Mouse (Mus musculus) lung, postnatal 36 days (tissue): ENCODE results near the gene Rora.

Source experiments
- DNase-seq: peaks from one replicate; pipeline ENCODE4 v3.0.0; 2022; ENCODE audit warnings: mixed read lengths

Gene Rora

GRCm38 (mm10) chr9:68653211-68654038, at the start of gene Rora:
Gene Rora, plus strand, starts transcription at chr9:68653786.
- peak; percentile 34 for DNase-seq

DNA sequence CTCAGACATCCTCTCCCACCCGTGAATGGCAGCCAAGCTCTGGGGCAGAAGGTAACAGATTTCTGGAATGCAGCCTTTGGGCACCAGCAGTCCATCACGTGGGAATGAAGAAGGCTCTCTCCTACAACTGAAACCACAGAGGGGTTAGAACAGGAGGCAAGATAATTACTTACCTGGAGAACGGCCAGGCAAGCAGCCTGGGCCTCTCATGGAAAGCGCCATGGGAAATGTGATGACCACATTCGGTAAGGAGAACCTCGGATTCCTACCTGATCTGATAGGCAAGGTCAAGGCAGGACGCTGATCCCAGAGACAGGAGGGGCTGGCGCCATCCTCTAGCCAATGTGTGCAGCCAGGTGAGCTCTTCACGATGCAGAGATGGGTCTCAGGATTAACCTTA, 39.6 kb upstream of the Rora start:
- no peak for DNase-seq

GRCm38 (mm10) chr9:68617116-68617515, 36.5 kb upstream of the Rora start:
- DNase-seq: no peak

- no peak for DNase-seq
Measured at GRCm38 (mm10) chr9:68620036-68620435, 33.5 kb upstream of the Rora start.

GRCm38 (mm10) chr9:68620441-68620840, 33.1 kb upstream of the Rora start:
- DNase-seq: no peak

- no peak for DNase-seq
Measured at GRCm38 (mm10) chr9:68624981-68625380, 28.6 kb upstream of the Rora start.

GRCm38 (mm10) chr9:68637301-68637700, 16.3 kb upstream of the Rora start:
- DNase-seq: no peak

GRCm38 (mm10) chr9:68641123-68641522, 12.5 kb upstream of the Rora start:
- DNase-seq: no peak

- no peak for DNase-seq
Measured at GRCm38 (mm10) chr9:68648061-68648460, 5.5 kb upstream of the Rora start.

DNA sequence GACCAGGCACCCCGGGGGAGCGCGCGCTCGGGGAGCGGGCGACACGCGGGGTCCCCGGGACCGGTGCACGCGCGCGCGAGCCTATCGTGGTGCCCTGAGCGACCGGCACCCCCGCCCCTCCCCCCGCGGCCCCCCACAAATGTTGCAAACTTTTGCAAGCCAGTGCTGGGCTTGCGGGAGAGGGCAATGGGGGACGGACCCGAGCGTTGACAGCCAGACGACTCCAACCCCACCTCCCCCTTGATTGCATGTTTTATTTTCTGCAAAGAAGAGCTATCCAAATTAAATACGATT, 400 bp downstream of the Rora start:
- no peak for DNase-seq

DNA sequence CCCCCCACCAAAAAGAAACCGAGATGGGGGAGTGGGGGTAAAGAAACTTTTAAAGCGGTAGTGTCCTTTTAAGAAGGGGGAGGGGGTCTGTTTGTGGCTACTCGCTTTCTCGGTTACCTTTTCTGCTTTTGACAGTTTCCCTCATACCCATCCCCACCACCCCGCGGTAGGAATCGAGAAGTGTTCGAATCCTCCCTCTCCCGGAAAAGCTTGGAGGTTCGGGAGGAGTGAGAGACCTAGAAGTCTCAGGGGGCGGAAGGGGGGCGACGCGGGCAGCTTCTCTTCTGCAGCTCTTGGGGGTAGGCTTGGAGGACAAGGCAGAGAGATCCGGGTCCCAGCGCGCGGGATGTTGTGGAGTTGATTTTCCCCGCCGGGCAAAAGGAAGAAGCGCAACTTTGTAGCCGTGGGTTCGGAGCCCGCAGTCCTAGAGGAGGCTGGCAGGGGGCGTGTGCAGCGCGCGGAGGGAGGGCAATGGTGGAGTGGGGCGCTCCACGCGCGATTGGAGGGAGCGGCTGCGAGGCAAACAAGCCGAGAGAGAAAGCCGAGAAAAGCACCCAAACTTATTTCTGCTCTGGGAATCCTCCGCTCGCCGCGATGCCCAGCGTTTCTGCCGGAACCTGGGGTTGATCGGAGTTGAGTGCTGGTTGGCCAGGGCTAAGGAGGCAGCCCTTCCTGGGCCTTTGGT, 889 bp downstream of the Rora start:
- DNase-seq: peak; percentile 10

- DNase-seq: peak; percentile 39
Measured at GRCm38 (mm10) chr9:68655018-68656005, 1.7 kb downstream of the Rora start.

DNA sequence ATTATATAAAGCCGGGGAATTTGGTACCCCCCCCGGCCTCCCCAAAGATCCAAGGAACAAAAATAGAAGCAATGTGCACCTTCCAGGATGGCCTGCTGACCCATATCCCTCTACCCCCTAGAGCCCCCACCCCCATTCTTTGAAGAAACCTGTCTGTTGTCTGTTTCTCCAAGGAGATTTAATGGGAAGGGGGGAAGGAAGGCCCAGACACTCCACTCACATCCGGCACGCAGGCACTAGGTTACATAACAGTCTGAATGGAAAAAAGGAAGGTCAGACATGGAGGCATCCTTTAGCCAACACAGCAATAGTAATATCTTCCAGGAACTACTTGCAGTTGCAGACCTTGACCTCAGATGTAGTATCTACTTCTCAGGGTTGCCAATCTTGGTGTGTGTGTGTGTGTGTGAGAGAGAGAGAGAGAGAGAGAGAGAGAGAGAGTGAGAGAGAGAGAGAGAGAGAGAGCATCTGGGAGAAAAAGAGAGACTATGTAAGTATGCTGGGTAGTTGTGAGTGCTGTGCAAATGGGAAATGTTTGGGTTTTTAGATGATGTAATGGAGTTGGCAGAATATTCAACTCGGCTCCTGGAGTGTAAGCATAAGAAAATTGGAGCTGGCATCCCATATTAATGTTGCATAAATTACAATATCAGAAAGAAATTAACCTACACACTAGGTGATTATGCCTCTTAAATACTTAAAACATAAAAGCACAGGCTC, 2.6 kb downstream of the Rora start:
- peak; percentile 19 for DNase-seq

DNA sequence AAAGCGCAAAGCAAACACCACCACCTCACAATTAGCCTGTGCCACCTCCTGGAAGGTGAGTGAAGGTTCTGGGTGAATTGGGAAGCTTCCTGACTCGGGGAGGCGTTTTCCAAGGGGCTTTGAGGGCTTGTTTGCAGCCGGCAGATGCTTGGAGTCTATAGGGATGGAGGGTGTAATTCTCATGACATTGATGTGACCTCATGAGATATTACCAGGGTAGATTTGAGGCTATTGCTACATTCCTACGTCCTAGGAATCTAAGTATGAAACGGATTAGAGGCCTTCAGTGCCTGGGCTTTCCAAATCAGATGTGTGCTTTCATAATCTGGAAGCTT, 3.2 kb downstream of the Rora start:
- DNase-seq: no peak

DNA sequence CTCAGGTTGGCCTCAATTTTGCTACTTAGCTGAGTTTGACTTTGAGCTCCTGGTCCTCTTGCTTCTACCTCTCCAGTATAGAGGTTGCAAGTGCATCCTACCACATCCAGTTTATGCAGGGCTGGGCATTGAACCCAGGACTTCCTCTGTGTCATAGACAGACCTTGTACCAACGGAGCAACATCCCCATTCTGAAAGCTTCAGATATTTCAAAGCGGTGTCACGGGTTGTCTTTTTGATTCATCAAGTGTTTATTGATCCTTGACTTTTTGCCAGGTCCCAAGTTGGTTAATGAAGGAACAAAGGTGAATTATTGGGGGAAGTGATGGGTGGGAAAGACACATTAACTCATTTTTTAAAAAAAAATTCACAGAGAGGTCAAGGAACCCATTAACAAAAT, 17.1 kb downstream of the Rora start:
- DNase-seq: no peak

DNA sequence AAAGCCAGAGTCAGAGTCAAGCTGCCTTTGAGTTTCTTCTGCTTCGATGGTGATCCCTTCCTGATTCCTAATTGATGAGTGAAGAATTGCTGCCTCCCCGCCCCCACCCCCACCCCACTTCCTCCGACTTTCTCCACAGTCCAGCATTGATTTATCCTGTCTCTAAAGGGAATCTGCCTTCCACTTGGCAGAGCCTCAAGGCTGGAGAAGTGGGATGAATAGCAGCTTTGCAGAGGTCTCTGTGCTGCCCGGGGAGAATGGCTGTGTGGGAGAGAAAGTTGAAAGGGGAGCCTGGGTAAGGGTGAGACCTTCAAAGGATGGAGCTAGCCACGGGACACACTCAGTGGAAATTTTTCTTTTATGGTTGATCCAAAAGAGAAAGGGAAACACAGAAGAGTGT, 18.9 kb downstream of the Rora start:
- no peak for DNase-seq

DNA sequence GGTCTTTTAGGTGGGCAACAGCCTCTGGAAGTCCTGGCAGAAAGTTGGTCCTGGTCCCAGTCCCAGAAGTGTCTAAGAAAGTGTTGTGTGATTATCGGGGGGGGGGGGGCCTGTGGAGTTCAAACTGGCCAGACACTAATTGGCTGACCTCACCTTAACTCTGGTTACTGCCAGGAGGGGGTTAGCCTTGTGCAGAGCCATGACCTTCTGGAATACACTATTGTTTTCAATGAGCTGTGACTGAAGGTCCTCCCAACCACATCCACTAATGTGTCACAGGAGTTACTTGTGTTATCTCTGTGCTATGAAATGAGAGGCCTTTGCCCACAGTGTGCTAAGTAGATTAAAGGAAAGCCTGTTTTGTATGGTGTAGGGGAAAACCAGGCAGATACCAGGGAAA, 19.6 kb downstream of the Rora start:
- no peak for DNase-seq

GRCm38 (mm10) chr9:68679871-68680374, 26.3 kb downstream of the Rora start:
- no peak for DNase-seq

GRCm38 (mm10) chr9:68683938-68684337, 30.4 kb downstream of the Rora start:
- no peak for DNase-seq

DNA sequence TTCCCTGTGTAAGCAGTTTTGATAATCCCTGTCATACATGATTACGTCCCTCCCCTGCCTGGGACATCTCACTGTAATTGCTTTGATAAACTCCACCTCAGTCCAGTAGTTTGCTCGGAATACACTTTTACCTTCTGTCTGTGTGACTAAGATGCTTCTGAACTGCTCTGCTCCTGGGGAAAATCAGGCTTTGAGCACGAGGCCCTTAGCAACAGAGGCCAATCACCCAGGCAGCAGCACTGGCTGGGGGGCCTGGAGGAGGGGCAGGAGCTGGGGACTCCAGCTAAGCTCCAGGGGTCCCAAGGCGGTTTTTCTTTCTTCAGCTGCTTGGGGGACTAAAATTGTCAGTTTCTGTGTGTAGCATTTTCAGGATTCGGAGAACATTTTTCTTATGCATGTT, 32.0 kb downstream of the Rora start:
- DNase-seq: no peak

- no peak for DNase-seq
Measured at GRCm38 (mm10) chr9:68687251-68687874, 33.8 kb downstream of the Rora start.

- DNase-seq: no peak
Measured at GRCm38 (mm10) chr9:68688151-68688550, 34.6 kb downstream of the Rora start.
